Mouse (Mus musculus) small intestine, adult 2 months (tissue): ENCODE measurements around the gene Eif4b. TPM values are rescaled to one million over a fixed set of nuclear protein-coding genes. Genes with fewer than 3 reads are reported as not detected.
A peak's percentile ranks its signal among the peaks of the same experiment; 100 is the strongest.

Experiments
- H3K27ac ChIP-seq: fragments of 200-500 bp; 2 replicates; pipeline ENCODE4 v1.5.1; 2012; ENCODE audit warnings: low read depth, low read length, control low read depth, inconsistent platforms; ENCODE audit not compliant: insufficient read depth
- H3K27me3 ChIP-seq: fragments of 200-500 bp; 2 replicates; pipeline ENCODE4 v1.6.1; 2012; ENCODE audit warnings: mild to moderate bottlenecking, moderate library complexity, low read length, inconsistent platforms; ENCODE audit not compliant: control insufficient read depth, insufficient read depth
- H3K36me3 ChIP-seq: fragments of 200-500 bp; 2 replicates; pipeline ENCODE4 v1.6.1; 2012; ENCODE audit warnings: mild to moderate bottlenecking, low read length, control low read depth, inconsistent platforms; ENCODE audit not compliant: control insufficient read depth, insufficient read depth
- H3K4me1 ChIP-seq: fragments of 200-500 bp; 2 replicates; pipeline ENCODE4 v1.6.1; 2012; ENCODE audit warnings: low read length, inconsistent platforms, mixed read lengths; ENCODE audit not compliant: control insufficient read depth, insufficient read depth, insufficient read length
- H3K4me3 ChIP-seq: fragments of 200-500 bp; 2 replicates; pipeline ENCODE4 v1.5.1; 2012; ENCODE audit warnings: low read depth, mild to moderate bottlenecking, control low read depth, inconsistent platforms, low read length, moderate library complexity
- CTCF ChIP-seq: fragments of 200-500 bp; IDR thresholded peaks from 2 replicates; pipeline ENCODE4 v1.5.1; 2012; ENCODE audit warnings: low read depth, mild to moderate bottlenecking, control low read depth, inconsistent platforms, low read length, moderate library complexity, mixed read lengths; ENCODE audit not compliant: insufficient replicate concordance, insufficient read length; ENCODE audit errors: extremely low read depth
- POLR2A ChIP-seq: fragments of 200-500 bp; IDR thresholded peaks from 2 replicates; pipeline ENCODE4 v1.6.1; 2012; ENCODE audit warnings: low read depth, mild to moderate bottlenecking, control low read depth, inconsistent platforms, low read length, moderate library complexity
- WGBS: fragments of 180-500 bp; shearing (Covaris S2); methylation state at CpG from one replicate; pipeline ENCODE4 v1.1.7; 2018; 5-methylcytosine and 5-hydroxymethylcytosine counted together
- polyA plus RNA-seq: library from polyadenylated mRNA; depleted of rRNA; stranded (reverse); fragments of >200 nt; gene quantifications from 2 replicates; pipeline ENCODE4 v1.2.3, GENCODE M21; 2012

Eif4b gene
- polyA plus RNA-seq, 1 experiment: 54.7 TPM

- Histone ChIP-seq H3K27ac (no peak overlapping the region), H3K36me3 (no peaks in the 10 kb centered on the region), H3K4me1 (peaks cover 3% of the 10 kb centered on the region; the same call in 1 of the 2 replicates), H3K27me3 (no peaks in the 10 kb centered on the region), H3K4me3 (no peak overlapping the region)
- TF ChIP-seq POLR2A (no peak), CTCF (no peak)
- WGBS: 53% methylated on average over 15 of the region's 15 CpGs
Measured at GRCm38 (mm10) chr15:102056495-102057174, 16.9 kb upstream of the Eif4b start.

- H3K27ac ChIP-seq: no peak overlapping the region
- H3K4me1 ChIP-seq: peaks cover 11% of the 10 kb centered on the region; the same call in 1 of the 2 replicates
- peak; percentile 100 for TF ChIP-seq CTCF
- TF ChIP-seq POLR2A: no peak
- WGBS: 2% methylated on average over 20 of the region's 20 CpGs
- no peaks in the 10 kb centered on the region for H3K36me3 ChIP-seq
- no peaks in the 10 kb centered on the region for H3K27me3 ChIP-seq
- no peak overlapping the region for H3K4me3 ChIP-seq
Measured at GRCm38 (mm10) chr15:102065661-102066325, 7.8 kb upstream of the Eif4b start.

GRCm38 (mm10) chr15:102070476-102071467 is 2.8 kb upstream of the Eif4b start:
- peaks cover 7% of the 10 kb centered on the region; the same call in 1 of the 2 replicates for H3K4me1 ChIP-seq
- TF ChIP-seq POLR2A (no peak; the same call in 1 of the 2 replicates), CTCF (no peak)
- H3K4me3 ChIP-seq: no peak overlapping the region
- no peaks in the 10 kb centered on the region for H3K36me3 ChIP-seq
- no peaks in the 10 kb centered on the region for H3K27me3 ChIP-seq
- H3K27ac ChIP-seq: peak overlapping the region; percentile 90
- 31% methylated on average over 13 of the region's 13 CpGs for WGBS

GRCm38 (mm10) chr15:102072963-102073558 is 512 bp upstream of the Eif4b start:
- Histone ChIP-seq H3K4me1 (peaks cover 2% of the 10 kb centered on the region; the same call in 1 of the 2 replicates), H3K27me3 (no peaks in the 10 kb centered on the region), H3K27ac (peak overlapping the region; percentile 81), H3K36me3 (no peaks in the 10 kb centered on the region), H3K4me3 (peak overlapping the region; percentile 70; the same call in 1 of the 2 replicates)
- TF ChIP-seq CTCF: no peak
- no peak for TF ChIP-seq POLR2A
- WGBS: 10% methylated on average over 6 of the region's 6 CpGs

- peaks cover 4% of the 10 kb centered on the region; the same call in 1 of the 2 replicates for H3K4me1 ChIP-seq
- WGBS: under 1% methylated on average over 57 of the region's 57 CpGs
- peak overlapping the region; percentile 73 for H3K27ac ChIP-seq
Measured at GRCm38 (mm10) chr15:102074070-102074731, 628 bp downstream of the Eif4b start.

More at GRCm38 (mm10) chr15:102074070-102074731, 628 bp downstream of the Eif4b start:
- H3K4me3 ChIP-seq: peak overlapping the region; percentile 70
- peaks cover 2% of the 10 kb centered on the region; the same call in 1 of the 2 replicates for H3K36me3 ChIP-seq
- TF ChIP-seq POLR2A (no peak; the same call in 1 of the 2 replicates), CTCF (no peak)
- no peaks in the 10 kb centered on the region for H3K27me3 ChIP-seq
